Mouse (Mus musculus): ENCODE measurements around the gene Gm20388. TPM values are rescaled to one million over a fixed set of nuclear protein-coding genes. Genes with fewer than 3 reads are reported as not detected.
A peak's percentile ranks its signal among the peaks of the same experiment; 100 is the strongest.

Gm20388 gene
- polyA plus RNA-seq, 1 experiment = 23.9 TPM

DNA sequence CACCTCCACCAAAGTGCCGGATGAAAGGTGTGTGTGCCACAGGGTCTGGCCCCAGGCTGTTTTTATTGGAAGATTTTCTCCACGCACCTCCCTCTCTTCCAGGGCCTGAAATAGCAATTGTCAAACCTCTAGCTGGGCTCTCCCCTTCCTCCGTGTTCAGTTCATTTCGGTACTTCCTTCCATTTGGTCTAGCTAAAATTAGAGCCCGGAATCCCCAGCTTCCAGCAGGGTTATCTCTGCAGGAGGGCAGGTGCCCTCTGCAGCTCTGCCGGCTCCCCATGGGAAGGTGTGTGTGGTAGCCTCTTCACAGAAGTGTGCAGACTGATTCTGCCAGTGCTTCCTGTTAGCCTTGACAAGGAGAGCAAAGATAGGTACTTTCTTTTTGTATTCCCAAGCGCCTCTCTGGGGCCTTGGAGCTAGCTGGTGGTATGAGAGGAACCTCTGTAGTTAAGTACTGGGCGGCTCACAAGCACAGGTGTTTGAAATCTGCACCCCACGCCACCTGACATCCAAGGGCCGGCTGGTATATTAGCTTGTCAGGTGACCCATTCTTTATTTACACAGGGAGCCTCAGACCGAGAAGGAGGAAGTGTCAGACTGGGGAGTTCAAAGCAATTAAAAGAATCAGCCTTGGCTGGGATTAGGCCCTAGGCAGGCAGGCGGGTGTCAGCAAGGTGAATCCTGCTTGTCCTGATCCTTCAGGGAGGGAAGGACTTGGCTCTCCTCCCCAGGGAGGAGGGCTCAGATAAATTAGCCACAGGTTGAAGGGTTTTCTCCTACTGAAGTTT, 579.9 kb downstream of the Gm20388 start:
- Histone ChIP-seq H3K27ac (ENCODE audit: insufficient read depth, low read length) (no peak overlapping the region), H3K4me3 (ENCODE audit: insufficient read depth, low read length) (peak overlapping the region; percentile 49), H3K4me1 (ENCODE audit: control insufficient read depth, insufficient read depth, low read length) (peaks cover 5% of the 10 kb centered on the region)
- TF ChIP-seq CTCF (IDR thresholded peaks at IDR 0.05; ENCODE audit: extremely low read depth, insufficient read depth, low read length) (no peak), POLR2A (IDR thresholded peaks at IDR 0.05; ENCODE audit: extremely low read depth, insufficient read depth, low read length) (no peak)

DNA sequence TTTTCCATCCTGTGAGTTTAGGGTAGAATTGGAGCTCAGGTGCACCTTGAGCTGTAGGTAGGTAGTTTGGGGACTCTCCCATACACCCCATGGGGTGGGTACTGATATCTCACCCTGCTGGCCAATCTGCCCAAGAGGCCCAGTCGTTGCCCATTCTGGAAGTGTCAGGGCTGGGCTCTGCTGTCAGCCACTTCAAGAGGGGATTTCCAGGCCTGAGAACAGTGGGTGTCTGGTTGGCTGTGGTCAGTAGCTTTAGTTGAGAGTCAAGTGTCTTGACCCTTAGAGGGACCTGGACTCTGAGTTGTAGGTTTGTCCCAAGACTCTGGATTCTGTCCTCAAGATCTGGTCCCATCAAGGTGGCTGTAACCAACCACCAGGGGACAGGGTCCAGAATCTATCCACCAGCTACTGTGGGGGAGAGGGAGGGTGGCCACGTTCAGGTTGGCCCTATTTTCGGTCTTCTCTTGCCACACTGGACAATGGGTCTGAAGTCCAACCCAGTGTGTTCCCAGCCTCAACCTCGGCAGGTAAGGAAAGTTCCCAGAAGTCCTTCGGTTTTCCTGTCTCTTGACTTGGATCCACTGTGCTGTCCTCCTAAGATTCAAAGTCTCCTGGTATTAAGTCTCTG, 580.6 kb downstream of the Gm20388 start:
- H3K27ac ChIP-seq (ENCODE audit: insufficient read depth, low read length) = no peak overlapping the region
- H3K4me1 ChIP-seq (ENCODE audit: control insufficient read depth, insufficient read depth, low read length) = peaks cover 5% of the 10 kb centered on the region
- TF ChIP-seq POLR2A (IDR thresholded peaks at IDR 0.05; ENCODE audit: extremely low read depth, insufficient read depth, low read length) = no peak
- no peak for TF ChIP-seq CTCF (IDR thresholded peaks at IDR 0.05; ENCODE audit: extremely low read depth, insufficient read depth, low read length)
- H3K4me3 ChIP-seq (ENCODE audit: insufficient read depth, low read length) = peak overlapping the region; percentile 49; the same call in 1 of the 2 replicates

DNA sequence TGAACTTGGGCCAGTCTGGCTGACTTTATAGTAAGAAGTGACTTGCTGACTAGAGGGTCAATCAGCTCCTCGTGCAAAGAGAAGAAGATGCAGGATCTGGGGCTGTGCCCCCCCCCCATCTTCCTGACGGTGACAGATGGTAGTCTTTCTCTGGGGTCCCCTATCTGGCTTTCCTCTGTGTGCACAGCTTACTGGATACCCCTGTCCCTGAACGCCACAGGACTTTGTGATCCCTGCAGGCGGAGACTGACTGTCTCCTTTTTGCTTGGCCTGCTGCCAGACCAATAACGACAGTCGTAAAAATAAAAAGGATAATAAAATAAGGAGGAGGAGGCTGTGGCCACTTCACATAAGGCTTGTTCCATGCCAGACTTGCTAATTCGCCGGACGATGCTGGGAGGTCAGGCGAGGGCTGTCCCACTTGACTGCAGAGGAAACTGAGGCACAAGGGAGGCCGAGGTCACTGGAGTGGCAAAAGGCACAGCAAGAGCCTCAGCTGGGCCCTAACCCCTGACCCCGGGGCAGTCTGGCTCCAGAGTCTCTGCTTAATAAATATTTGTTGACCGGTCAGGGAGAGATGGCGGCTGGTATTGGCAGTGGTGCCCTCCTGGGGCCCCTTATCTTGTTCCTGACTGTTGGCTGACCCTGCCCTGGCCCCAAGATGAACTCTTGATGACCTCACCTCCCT, 581.7 kb downstream of the Gm20388 start:
- Histone ChIP-seq H3K4me3 (ENCODE audit: insufficient read depth, low read length) (no peak overlapping the region), H3K4me1 (ENCODE audit: control insufficient read depth, insufficient read depth, low read length) (peaks cover 5% of the 10 kb centered on the region), H3K27ac (ENCODE audit: insufficient read depth, low read length) (no peak overlapping the region)
- TF ChIP-seq POLR2A (IDR thresholded peaks at IDR 0.05; ENCODE audit: extremely low read depth, insufficient read depth, low read length) = no peak

DNA sequence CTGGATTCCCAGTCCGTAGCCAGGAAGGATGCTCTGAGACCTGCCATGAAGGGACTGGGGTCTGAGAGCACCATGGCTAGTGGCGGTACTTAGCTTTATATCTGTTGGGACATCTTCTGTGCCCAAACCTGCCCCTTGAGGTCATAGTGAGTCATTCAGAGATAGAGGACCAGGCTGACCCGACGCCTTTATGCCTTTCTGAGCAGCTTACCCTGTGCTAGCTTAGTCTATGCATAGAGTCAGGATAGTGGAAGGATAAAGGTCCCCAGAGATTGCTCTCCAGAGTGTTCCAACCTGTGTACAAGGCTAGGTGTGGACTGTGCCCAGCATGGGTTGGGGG, 582.2 kb downstream of the Gm20388 start:
- Histone ChIP-seq H3K27ac (ENCODE audit: insufficient read depth, low read length) (no peak overlapping the region), H3K4me1 (ENCODE audit: control insufficient read depth, insufficient read depth, low read length) (peaks cover 5% of the 10 kb centered on the region), H3K4me3 (ENCODE audit: insufficient read depth, low read length) (no peak overlapping the region)
- no peak for TF ChIP-seq CTCF (IDR thresholded peaks at IDR 0.05; ENCODE audit: extremely low read depth, insufficient read depth, low read length)
- TF ChIP-seq POLR2A (IDR thresholded peaks at IDR 0.05; ENCODE audit: extremely low read depth, insufficient read depth, low read length) = no peak

DNA sequence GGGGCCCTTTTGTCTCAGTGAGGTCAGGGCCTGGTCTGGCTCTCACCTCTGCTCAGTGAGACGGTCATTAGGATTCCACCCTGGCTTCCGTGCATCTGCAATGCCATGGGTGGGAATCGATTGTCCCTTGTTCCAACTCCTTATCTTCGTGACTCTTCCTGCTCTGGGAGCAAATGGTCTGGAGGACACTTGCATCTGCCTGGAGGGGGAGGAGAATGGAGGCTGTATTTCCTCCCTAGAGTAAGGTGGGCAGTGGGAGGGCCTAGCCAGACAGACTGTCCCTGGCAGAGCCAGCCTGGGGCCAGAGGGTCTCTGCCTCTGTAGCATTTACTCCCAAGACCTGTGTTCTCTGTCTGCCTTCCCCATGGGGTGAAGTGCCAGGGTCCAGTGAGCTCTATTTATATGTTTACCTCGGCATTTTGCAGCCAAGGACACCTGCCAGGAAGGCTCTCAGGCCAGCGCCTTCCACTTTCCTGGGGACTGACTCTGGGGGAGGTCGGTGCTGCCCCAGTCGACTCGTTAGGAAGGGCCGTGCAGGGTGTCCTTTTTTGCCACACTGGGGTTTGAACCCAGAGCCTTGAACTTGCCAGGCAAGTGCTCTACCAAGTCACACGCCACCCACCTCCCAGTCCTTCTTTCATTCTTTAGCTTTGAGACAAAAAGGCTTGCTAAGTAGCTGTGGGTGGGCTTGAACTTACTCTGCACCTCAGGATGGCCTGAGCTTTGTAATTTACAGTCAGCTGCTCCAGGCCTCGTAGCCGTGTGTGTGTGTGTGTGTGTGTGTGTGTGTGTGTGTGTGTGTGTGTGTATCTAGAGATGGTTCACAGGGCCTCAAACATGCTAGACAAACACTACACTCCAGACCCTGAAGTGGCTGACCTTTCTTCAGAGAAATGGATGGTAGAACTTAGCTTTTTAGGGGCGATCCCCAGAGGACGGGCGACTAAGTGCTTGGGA, 583.1 kb downstream of the Gm20388 start:
- Histone ChIP-seq H3K27ac (ENCODE audit: insufficient read depth, low read length) (no peak overlapping the region), H3K4me3 (ENCODE audit: insufficient read depth, low read length) (no peak overlapping the region), H3K4me1 (ENCODE audit: control insufficient read depth, insufficient read depth, low read length) (peaks cover 10% of the 10 kb centered on the region)

DNA sequence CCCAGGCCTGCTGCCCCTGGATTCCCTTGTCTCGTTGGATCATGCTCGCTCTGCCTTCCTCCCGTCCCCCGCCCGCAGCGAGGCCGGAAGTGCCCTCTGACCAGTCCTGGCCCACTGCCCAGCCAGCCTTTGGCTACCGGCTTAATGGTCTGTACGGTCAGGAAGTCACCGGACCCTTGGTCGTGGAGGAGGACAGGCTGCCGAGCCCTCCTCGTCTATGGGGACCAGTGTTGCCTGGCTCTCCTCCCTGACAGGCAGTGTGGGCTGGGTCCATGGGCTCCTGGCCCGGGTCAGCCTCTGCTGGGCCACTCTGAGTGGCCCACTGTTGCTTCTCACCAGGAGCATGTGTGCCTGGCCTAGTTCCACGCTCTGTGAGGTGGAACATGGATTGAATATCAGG, 584.3 kb downstream of the Gm20388 start:
- TF ChIP-seq CTCF (IDR thresholded peaks at IDR 0.05; ENCODE audit: extremely low read depth, insufficient read depth, low read length) = no peak
- TF ChIP-seq POLR2A (IDR thresholded peaks at IDR 0.05; ENCODE audit: extremely low read depth, insufficient read depth, low read length) = no peak
- Histone ChIP-seq H3K27ac (ENCODE audit: insufficient read depth, low read length) (no peak overlapping the region), H3K4me3 (ENCODE audit: insufficient read depth, low read length) (no peak overlapping the region), H3K4me1 (ENCODE audit: control insufficient read depth, insufficient read depth, low read length) (peaks cover 10% of the 10 kb centered on the region)

More for the DNA sequence above, 583.1 kb downstream of the Gm20388 start:
- no peak for TF ChIP-seq POLR2A (IDR thresholded peaks at IDR 0.05; ENCODE audit: extremely low read depth, insufficient read depth, low read length)
- TF ChIP-seq CTCF (IDR thresholded peaks at IDR 0.05; ENCODE audit: extremely low read depth, insufficient read depth, low read length) = no peak

DNA sequence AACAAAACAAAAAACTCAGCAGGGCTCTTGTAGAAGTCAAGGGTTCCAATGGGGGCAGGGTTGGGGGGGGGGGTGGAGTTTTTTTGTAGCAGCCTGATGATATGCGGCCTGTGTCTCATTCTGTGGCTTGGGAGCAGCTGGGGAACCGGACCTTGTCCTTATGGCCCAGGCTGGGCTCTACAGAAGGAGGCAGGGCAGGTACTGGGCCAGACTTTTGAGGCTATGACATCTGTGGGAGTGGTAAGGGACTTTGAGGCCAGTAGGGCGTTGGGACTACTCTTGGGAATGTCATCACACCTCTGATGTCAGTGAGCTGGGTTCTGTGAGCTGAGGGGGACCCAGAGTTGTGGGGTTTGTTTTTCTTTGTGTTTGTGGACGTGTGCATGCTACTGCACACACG, 584.8 kb downstream of the Gm20388 start:
- Histone ChIP-seq H3K27ac (ENCODE audit: insufficient read depth, low read length) (no peak overlapping the region), H3K4me1 (ENCODE audit: control insufficient read depth, insufficient read depth, low read length) (peaks cover 10% of the 10 kb centered on the region), H3K4me3 (ENCODE audit: insufficient read depth, low read length) (no peak overlapping the region)
- TF ChIP-seq CTCF (IDR thresholded peaks at IDR 0.05; ENCODE audit: extremely low read depth, insufficient read depth, low read length) (no peak), POLR2A (IDR thresholded peaks at IDR 0.05; ENCODE audit: extremely low read depth, insufficient read depth, low read length) (no peak)

DNA sequence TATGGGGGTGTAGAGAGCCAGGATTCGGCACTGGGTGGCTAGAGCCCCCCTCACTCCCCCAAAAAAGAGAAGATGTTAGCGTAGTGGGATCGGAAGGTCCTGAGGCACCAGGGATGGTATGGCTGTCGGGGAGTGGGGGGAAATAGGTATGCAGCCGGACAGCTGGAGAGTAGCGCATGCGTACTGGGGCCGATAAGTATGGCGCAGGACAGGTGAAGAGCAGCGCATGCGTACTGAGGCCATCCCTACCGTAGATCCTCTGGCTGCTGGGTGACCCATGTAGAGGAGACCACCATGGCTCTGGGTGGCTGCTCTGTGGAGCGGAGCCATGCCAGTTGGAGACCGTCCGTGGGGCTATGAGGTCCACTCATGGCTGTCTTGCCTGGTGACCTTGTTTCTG, 585.8 kb downstream of the Gm20388 start:
- Histone ChIP-seq H3K4me1 (ENCODE audit: control insufficient read depth, insufficient read depth, low read length) (peaks cover 8% of the 10 kb centered on the region), H3K27ac (ENCODE audit: insufficient read depth, low read length) (no peak overlapping the region), H3K4me3 (ENCODE audit: insufficient read depth, low read length) (no peak overlapping the region)
- TF ChIP-seq CTCF (IDR thresholded peaks at IDR 0.05; ENCODE audit: extremely low read depth, insufficient read depth, low read length) (no peak), POLR2A (IDR thresholded peaks at IDR 0.05; ENCODE audit: extremely low read depth, insufficient read depth, low read length) (no peak)

DNA sequence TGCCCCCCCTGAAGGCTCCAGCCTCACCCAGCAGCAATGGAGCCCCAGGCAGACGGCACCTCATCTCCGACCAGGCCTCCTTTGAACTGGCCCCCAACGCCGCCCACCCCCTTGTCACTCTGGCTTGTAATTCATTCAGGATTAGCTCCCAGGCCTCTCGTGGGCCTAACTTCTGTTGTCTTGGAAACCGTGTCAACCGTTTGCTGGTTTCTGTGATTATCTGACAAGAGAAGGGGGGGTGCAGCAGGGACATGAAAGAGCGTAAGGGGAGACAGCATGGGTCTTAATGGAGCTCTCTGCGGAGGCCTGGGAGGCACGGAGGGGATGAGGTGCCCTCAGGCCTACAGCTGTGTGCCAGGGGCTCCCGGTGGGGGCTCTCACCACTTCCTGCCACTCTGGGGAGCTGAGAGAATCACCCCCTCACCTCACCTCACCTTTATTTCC, 586.9 kb downstream of the Gm20388 start:
- H3K27ac ChIP-seq (ENCODE audit: insufficient read depth, low read length) = no peak overlapping the region
- H3K4me3 ChIP-seq (ENCODE audit: insufficient read depth, low read length) = no peak overlapping the region
- no peak for TF ChIP-seq POLR2A (IDR thresholded peaks at IDR 0.05; ENCODE audit: extremely low read depth, insufficient read depth, low read length)
- TF ChIP-seq CTCF (IDR thresholded peaks at IDR 0.05; ENCODE audit: extremely low read depth, insufficient read depth, low read length) = no peak
- H3K4me1 ChIP-seq (ENCODE audit: control insufficient read depth, insufficient read depth, low read length) = peaks cover 7% of the 10 kb centered on the region; the same call in 1 of the 2 replicates

All from cortical plate, adult 2 months (tissue).